Mouse (Mus musculus) kidney, adult 9 months (tissue): ENCODE results near the gene Gclm.
"Not testable (repeated sequence)": the region's sequence is repeated elsewhere in the genome, so short reads cannot be mapped to it uniquely, and the experiment has no call there.

Experiments used
- DNase-seq: peaks from one replicate; pipeline ENCODE4 v3.0.0; 2022

Gclm gene

GRCm38 (mm10) chr3:122243416-122244167 lies 1.8 kb upstream of the Gclm start:
- peak; percentile 14 for DNase-seq

DNA sequence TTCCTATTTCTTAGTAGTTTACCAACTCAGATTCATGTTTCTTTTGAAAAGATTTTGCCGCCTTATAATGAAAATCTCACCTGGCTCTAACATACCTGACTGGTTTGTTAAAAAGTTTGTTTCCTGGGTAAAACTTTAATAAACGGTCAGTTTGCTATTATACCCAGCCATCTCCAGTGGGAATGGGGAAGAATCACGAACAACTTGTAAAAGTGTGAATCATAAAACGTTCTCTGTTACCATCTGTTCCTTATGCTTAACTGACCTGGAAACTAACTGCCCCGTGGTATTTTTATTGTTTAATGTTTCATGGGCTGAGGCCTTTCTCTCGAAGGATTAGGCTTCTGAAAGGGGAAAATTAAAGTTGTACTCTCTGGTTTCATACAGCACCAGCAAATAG lies 598 bp upstream of the Gclm start:
- DNase-seq: peak; percentile 49

DNA sequence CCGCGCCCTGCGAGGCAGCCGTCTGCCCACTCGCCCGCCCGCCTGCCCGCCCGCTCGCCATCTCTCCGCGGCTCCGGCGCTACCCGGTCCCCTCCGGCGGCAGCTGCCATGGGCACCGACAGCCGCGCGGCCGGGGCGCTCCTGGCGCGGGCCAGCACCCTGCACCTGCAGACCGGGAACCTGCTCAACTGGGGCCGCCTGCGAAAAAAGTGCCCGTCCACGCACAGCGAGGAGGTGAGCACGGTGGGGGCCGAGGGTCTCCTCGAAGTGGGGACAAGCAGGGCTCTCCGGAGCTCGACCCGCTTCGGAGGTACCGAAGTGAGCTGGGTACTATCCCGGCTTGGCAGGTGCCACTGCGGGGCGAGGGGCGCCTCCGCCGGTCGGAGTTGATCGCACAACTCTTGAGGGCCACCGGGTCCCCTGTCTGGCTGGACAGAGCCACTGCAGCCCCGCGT lies 548 bp downstream of the Gclm start:
- peak; percentile 63 for DNase-seq

- no peak for DNase-seq
Measured at GRCm38 (mm10) chr3:122246406-122246805, 1.0 kb downstream of the Gclm start.

GRCm38 (mm10) chr3:122246986-122247767 lies 1.8 kb downstream of the Gclm start:
- DNase-seq: peak; percentile 68

- DNase-seq: no peak
Measured at GRCm38 (mm10) chr3:122247768-122248100, 2.4 kb downstream of the Gclm start.

GRCm38 (mm10) chr3:122252466-122253253 lies 7.3 kb downstream of the Gclm start:
- DNase-seq: peak; percentile 36

GRCm38 (mm10) chr3:122254050-122254449 lies 8.7 kb downstream of the Gclm start:
- DNase-seq: not testable (repeated sequence)

GRCm38 (mm10) chr3:122269986-122270385 lies 24.6 kb downstream of the Gclm start:
- DNase-seq: no peak

GRCm38 (mm10) chr3:122272565-122272964 lies 27.2 kb downstream of the Gclm start:
- not testable (repeated sequence) for DNase-seq

DNA sequence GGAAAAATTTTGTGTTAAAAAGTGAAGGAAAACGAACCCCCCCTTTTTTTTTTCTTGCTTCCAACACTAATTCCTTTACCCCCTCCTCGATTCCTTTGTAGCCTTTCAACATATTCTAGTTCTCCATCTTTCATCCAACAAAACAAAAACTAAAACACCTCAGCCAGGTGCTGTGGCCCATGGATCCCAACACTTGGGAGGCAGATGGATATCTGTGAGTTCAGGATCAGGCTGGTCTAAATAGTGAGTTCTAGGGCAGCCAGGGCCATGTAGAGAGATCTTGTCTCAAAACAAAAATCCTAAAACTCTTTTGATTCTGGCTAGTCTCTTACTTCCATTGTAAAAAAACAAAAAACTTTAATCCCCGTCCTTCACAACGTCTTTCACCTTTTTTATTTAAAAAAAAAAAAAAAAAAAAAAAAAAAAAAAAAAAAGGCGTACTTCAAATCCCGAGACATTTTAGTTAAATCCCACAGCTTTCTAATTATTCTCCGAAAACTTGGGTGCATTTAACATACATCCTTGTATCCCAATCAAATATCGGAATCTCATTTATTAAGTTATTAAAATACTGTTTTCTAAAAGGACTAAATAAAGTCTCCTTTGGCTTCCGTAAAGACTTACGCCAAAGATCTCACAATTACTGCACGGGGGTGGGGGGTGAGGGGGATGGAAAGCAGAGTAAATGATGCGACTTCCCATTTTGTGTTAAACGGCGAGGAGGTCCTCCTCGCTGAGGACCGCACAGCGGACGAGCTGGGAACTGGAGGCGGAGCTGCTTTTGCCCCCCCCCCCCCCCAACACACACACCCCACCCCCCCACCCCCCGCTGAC lies 28.3 kb downstream of the Gclm start:
- DNase-seq: no peak

DNA sequence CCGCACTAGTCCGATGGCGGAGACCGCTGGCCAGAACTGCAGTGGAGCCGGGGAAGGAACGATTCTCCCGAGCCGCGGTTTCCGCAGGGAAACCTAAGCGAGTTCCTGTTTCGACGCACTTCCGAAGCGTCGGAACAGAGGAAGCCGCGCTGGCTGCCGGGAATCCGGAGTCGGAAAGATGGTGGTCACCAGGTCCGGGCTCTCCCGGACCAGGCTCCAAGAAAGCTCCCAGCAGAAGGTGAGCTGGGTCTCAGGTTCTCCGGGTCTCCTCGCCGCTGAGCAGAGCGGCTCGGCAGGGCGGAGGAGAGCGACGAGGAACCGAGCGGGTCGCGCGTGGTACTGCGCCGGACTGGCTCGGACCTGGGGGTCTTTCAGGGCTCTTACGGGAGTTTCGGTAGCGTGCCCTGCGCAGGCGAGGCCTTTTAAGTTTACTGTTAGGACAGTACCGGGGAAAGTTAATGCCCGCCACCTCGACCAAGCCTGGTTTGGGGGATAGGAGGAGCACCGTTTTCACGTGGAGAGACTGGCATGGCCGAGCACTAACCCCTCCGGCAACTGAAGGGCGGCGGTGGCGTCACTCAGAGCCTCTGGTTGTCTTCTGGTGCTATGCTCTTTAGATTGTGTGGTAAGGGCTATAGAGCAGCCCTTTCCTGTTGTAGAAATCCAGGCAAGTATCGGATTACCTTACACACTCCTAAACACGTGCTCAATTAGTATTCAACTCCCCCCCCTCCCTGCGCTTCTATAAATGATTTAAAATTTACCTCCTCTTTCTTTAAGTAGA lies 29.1 kb downstream of the Gclm start, which contains the start of gene Dnttip2:
Gene Dnttip2, plus strand, starts transcription at position 148 of the 784 bp plus-strand sequence.
- peak; percentile 93 for DNase-seq

DNA sequence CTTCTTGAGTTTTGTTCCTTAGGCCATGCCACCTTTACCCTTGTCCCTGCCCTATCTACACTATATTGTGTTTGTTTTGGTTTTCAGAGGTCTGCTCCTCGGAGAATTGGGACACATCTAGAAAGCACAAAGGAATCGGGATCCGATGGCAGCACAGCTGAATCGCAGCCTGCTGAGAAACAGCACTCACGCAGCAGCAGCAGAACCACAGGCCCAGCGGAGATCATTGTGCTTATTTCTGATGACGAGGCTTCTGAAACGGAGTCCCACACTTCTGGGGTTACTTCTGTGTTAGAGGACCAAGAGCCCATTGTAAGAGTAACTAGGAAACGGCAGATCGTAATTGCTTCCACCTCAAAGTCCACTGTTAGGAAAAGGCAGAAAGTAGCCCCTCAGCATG lies 29.8 kb downstream of the Gclm start:
- DNase-seq: no peak

GRCm38 (mm10) chr3:122287195-122287594 lies 41.8 kb downstream of the Gclm start:
- no peak for DNase-seq

- peak; percentile 27 for DNase-seq
Measured at GRCm38 (mm10) chr3:122288613-122289195, 43.3 kb downstream of the Gclm start.

GRCm38 (mm10) chr3:122289344-122289743 lies 44.0 kb downstream of the Gclm start:
- DNase-seq: not testable (repeated sequence)

GRCm38 (mm10) chr3:122290696-122291095 lies 45.3 kb downstream of the Gclm start:
- peak; percentile 33 for DNase-seq

DNA sequence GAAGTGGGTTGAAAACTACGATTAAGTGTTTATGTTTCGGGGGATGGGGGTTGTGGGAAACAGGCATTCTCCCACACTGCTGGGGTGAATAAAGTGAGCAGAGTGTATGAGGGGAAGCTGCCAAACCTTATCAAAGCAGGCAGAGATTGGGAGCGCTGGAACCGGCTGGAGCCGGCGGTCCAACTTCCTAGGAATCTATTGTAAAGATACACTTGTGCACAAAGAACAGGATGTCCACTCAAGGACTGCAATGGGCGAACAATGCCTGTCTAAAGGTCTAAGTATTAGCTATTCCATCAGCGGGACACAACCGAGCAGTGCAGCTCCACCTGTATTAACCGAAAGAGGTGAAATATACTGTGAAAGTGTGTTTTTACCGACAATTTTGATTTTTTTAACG lies 46.5 kb downstream of the Gclm start:
- DNase-seq: peak; percentile 24

DNA sequence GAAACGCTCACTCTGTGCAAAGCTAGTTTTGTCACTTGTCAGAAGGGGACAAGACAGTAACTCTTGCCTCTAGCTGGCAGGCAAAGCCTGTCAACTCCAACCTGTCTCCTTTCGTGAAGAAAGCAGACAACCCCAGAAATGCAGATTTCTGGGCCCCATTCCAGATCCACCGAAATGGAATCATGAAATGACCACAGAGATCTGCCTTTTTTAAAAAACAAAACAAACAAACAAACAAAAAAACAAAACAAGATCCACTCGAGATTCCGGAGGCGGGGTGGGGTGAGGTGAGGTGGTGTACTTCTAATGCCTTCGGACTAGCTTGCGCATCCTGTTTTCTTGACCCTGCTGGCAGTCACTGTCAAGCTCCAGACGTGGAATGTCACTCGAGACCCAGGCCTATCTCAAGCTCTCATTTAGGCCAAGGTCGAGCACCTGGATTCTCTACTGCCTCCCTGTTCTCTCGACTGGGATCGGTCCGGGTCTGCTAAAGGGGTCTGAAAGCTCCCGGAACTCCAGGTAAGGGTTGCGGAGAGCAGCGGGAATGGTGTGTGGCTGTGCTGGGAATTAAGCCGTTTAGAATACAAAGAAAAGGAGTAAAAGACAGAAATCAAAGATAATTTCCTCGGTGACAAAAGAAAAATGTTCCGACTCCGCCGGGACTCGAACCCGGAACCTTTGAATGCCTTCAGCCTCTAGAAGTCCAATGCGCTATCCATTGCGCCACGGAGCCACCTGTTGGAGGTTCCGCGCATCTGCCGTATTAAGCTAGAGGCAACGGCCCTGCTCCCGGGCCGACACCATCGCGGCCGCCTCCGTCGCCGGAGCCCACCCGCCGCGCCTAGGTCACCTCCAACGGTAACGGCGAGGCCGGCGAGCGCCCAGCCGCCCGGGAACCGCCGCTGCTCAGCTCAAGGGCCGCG lies 47.2 kb downstream of the Gclm start:
- peak; percentile 96 for DNase-seq
